Mouse (Mus musculus) ES-Bruce4 (cell line): ENCODE measurements around the gene Iqsec3.

Experiments used
- CTCF ChIP-seq: IDR thresholded peaks from one replicate; pipeline ENCODE4 v1.8.1; 2011; ENCODE audit warnings: low read depth, low read length
- POLR2A ChIP-seq: IDR thresholded peaks from one replicate; pipeline ENCODE4 v1.8.1; 2011; ENCODE audit warnings: low read length; ENCODE audit not compliant: insufficient read depth

DNA sequence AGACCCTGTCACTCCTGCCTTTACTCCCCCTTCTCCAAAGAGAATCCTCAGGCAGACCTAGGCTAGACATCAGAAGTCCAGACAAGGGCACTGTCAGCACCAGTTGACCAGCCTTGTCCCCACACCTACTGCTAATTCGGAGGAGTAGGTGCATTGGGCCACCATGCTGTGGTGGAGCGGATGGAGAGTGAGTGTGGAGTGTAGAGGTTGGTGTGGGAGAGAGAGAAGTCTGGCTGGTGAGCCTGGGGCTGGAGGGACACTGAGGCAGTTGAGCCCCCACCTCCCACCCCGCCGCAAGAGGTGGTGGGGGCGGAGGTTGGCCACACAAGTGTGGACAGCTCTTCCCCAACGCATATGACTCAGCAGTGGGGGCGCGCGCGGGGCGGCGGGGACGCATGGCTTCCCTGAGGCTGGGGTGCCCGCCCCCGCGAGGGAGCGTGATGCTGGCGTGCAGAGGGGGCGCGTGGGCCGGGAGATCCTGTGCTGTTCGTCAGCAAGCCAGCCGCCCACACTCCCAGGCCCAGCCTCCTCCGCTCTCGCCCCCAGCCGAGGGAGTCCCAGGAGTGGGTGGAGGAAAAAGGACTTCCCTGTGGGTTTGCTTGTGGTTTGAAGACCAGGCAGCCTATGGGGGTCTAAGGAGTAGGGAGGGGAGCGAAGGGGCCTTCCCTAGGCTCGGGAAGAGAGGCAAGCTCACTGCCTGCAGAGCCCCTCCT, 10.7 kb downstream of the Iqsec3 start:
- TF ChIP-seq CTCF (no peak), POLR2A (no peak)
